Mouse (Mus musculus) right cerebral cortex, adult 18-20 months (tissue): ENCODE measurements at regions not wholly inside any gene's neighbourhood (a gene's known extent, or its start where the extent isn't known, plus 50 kb on each side); places are given as distances from the start of the nearest gene placed in this dataset.

ENCODE experiments used
- DNase-seq: peaks from one replicate; pipeline ENCODE4 v3.0.0; 2022; ENCODE audit warnings: mixed read lengths

DNA sequence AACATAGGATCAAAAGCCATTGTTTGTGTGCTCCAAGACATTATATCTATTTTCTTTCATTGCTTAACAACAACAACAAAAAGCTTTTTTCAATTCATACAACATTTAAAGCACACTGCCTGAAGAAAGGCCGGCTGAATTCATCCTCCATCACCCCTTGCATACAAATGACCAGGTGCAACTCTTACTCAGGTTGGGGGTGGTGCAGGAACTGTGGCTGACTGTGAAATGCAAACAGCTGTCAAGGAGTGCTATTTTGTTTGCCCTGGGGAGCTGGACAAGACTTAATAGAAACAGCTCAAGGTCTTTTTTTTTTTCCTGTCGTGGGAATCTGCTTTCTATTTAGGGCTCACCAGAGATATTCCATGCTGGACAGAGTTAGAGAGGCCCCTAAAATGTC lies 406.6 kb upstream of the Cldn34d start:
- no peak for DNase-seq

GRCm38 (mm10) chrX:77013890-77014289 lies 411.2 kb upstream of the Cldn34d start:
- DNase-seq = no peak

DNA sequence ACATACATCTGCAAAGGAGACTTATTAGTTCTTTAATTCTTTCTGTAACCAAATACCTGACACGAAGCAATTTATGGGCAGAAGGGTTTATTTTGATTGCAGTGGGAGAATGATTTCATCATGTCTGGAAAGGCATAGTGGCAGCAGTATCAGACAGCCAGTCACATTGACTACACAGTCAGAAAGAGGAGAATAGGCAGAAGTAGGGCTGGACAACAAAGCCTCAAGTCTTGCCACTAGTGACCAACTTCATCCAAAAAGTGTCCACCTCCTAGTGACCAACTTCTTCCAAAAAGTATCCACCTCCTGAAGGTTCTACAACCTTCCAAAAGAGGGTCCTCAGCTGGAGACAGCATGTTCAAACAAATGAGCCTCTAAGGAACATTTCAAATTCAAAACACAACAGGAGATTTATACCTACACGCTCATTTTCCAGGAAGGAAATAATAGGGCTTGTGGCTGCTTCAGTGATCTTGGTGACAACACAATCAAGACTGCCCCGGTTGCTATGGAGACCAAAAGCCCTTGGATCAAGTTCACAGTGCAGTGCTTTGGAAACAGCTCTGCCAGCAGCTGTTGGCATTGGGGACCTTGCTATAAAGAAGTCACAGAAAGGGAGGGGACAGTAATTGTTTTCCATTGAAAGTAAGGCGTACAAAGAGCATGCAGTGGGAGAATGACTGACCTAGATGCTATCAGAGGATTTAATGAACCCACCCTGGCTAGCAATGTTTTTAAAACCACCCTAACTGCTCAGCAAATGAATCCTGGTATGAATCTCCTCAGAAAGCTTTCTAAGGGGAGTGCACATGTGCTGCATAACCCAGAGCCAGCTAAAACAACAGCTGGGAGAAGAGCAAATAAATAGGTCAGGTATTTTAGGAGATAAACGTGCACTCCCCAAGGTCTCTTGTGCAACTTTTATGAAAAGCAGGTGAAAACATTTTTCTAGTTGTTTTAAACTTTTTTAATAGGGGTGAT lies 448.0 kb upstream of the Cldn34d start:
- peak; percentile 17 for DNase-seq

DNA sequence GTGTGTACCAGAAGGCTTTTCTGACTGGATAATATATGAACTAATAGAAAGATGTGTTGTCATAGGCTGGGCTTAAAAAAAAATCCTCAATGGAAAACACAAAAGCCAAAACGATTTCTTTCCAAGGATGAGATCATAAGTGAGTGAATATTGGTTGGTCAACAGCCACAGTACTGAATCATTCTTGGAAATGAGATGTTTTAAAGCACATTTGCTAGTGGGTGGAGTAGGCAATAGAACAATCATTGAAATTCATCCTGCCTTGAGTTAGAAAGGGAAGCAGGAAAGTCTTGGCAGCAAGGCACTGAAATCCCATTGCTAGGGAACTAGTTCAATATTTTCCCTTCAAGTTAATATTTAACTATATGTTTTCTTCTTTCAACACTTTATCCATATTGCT lies 449.3 kb upstream of the Cldn34d start:
- DNase-seq = no peak

- peak; percentile 18 for DNase-seq
Measured at GRCm38 (mm10) chrX:77079776-77080175, 431.0 kb upstream of the Tbl1x start.

GRCm38 (mm10) chrX:77082716-77083115 lies 428.1 kb upstream of the Tbl1x start:
- DNase-seq = no peak

DNA sequence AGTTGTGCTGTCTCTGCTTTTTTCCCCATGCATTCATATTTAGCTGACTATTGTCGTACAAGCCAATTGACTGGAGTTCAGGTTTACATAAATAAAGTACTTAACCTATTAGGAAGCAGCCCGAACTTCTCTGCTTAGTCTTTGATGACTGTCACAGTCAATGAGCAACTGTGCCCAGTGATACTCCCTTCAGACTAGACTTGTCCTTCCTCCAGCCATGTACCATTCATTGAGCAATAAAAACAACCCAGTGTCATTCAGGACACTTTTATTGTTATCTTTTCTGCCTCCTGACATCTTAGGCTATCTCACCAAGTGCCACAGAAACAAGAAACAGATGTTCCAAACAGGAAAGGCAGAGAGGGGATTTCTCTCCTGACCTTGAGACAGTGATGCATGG lies 389.1 kb upstream of the Tbl1x start:
- DNase-seq = no peak
